Mouse (Mus musculus) CD4-positive naive resting alpha-beta T cell, adult 57 days (primary cell): ENCODE data around the gene Olfr568. TPM values are rescaled to one million over a fixed set of nuclear protein-coding genes. Genes with fewer than 3 reads are reported as not detected.

Experiments
- total RNA-seq: library from RNA; stranded (reverse); gene quantifications from one replicate; pipeline ENCODE4 v1.2.4, GENCODE M21; 2023

The Olfr568 gene
- not detected for total RNA-seq

DNA sequence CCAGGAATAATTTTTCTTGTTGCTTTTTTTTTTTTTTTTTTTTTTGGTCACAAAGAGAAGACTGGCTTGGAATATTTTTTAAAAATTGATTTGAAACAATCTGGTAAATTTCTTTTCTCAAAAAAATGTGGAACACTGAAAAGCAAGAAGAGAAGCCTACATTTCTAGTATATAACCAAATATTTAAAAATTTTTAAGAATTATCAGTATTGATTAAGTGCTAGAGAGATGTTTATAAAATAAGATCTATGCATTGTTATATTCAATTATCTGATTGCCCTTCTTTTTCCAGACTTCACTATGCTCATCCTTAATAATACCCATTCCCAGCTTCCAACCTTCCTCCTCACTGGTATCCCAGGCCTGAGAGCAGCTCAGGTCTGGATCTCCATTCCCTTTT, at the start of gene Olfr568:
TSS of gene Olfr568 (plus strand) at position 301 of the 400 bp plus-strand sequence.

DNA sequence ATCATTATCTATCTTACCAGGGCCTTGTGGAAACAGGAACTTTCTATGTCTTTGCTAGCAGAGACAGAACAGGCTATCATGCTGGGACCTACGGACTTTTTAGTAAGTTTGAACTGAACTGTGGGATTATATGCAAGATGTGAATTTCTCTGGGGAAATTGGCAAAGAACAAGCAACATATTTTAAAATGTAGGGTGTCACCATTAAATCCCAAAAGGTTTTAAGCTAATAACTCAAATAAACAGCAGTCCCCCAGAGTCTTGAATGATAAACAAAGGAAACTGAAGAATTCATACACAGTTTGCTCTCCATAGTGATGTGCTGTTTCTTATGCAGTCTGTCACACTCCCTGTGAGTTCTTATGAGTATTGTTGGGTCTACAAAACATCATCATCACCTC, 18.3 kb upstream of the Olfr568 start, which contains the start of gene Olfr566:
TSS of gene Olfr566 (minus strand) at position 101 of the 400 bp plus-strand sequence.

DNA sequence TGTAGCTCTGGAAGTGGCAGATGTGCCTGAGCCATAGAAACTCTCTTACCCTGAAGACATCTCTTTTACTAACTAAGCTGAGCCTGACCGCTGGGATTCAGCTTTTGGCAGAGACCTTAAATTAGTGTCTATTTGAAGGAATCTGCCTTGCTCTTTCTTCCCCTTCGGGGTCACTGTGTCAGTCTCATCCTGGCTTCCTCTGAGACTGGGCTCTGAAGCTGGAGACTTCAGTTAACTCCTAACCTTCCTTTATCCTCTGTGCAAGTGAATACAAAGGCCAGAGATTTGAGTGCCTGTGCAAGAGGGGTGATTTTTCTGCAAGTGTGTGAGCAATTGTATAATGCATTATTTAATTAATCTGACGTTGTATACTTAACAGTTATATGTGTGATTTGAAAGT, 13.9 kb downstream of the Olfr568 start, which contains the start of gene Olfr569:
TSS of gene Olfr569 (minus strand) at position 101 of the 400 bp plus-strand sequence.

GRCm38 (mm10) chr7:102917032-102917875, 40.3 kb downstream of the Olfr568 start, which contains the start of gene Olfr571:
Olfr571 (minus strand) TSS chr7:102917536.

GRCm38 (mm10) chr7:102924109-102924508, 47.2 kb downstream of the Olfr568 start, which contains the start of gene Olfr572:
Olfr572 (plus strand) TSS chr7:102924409.

Other genes with a start within 250 kb of the Olfr568 start
- not detected for gene Olfr554, start 238.7 kb upstream of the Olfr568 start, total RNA-seq
- not detected for gene Olfr555, start 218.3 kb upstream of the Olfr568 start, total RNA-seq
- not detected for gene Olfr556, start 212.2 kb upstream of the Olfr568 start, total RNA-seq
- gene Trim68, start 189.8 kb upstream of the Olfr568 start, total RNA-seq: 11.6 TPM
- gene Olfr557, start 181.2 kb upstream of the Olfr568 start, total RNA-seq: not detected
- gene Olfr558, start 174.9 kb upstream of the Olfr568 start, total RNA-seq: not detected
- gene Olfr33, start 158.1 kb upstream of the Olfr568 start, total RNA-seq: not detected
- not detected for gene Olfr559, start 149.6 kb upstream of the Olfr568 start, total RNA-seq
- not detected for gene Olfr560, start 117.8 kb upstream of the Olfr568 start, total RNA-seq
- not detected for gene Olfr78, start 117.7 kb upstream of the Olfr568 start, total RNA-seq
- not detected for gene Olfr561, start 105.9 kb upstream of the Olfr568 start, total RNA-seq
- gene Olfr564, start 73.6 kb upstream of the Olfr568 start, total RNA-seq: not detected
- gene Olfr566, start 18.4 kb upstream of the Olfr568 start, total RNA-seq: not detected
- gene Olfr569, start 13.8 kb downstream of the Olfr568 start, total RNA-seq: not detected
- gene Olfr570, start 17.5 kb downstream of the Olfr568 start, total RNA-seq: not detected
- not detected for gene Olfr571, start 40.4 kb downstream of the Olfr568 start, total RNA-seq
- gene Olfr572, start 47.3 kb downstream of the Olfr568 start, total RNA-seq: not detected
- not detected for gene Olfr573-ps1, start 65.5 kb downstream of the Olfr568 start, total RNA-seq
- gene Olfr574, start 71.3 kb downstream of the Olfr568 start, total RNA-seq: not detected
- gene Olfr575, start 81.7 kb downstream of the Olfr568 start, total RNA-seq: not detected
- not detected for gene Olfr576, start 85.5 kb downstream of the Olfr568 start, total RNA-seq
- gene Olfr577, start 98.8 kb downstream of the Olfr568 start, total RNA-seq: not detected
- not detected for gene Olfr578, start 112.2 kb downstream of the Olfr568 start, total RNA-seq
- not detected for gene Olfr582, start 160.9 kb downstream of the Olfr568 start, total RNA-seq
- not detected for gene Olfr583, start 174.2 kb downstream of the Olfr568 start, total RNA-seq
- gene Olfr584, start 204.8 kb downstream of the Olfr568 start, total RNA-seq: not detected
- not detected for gene Olfr585, start 220.6 kb downstream of the Olfr568 start, total RNA-seq
- gene Olfr586, start 248.5 kb downstream of the Olfr568 start, total RNA-seq: not detected